Mouse (Mus musculus): ENCODE measurements at regions not wholly inside any gene's neighbourhood (a gene's known extent, or its start where the extent isn't known, plus 50 kb on each side); places are given as distances from the start of the nearest gene placed in this dataset.

DNA sequence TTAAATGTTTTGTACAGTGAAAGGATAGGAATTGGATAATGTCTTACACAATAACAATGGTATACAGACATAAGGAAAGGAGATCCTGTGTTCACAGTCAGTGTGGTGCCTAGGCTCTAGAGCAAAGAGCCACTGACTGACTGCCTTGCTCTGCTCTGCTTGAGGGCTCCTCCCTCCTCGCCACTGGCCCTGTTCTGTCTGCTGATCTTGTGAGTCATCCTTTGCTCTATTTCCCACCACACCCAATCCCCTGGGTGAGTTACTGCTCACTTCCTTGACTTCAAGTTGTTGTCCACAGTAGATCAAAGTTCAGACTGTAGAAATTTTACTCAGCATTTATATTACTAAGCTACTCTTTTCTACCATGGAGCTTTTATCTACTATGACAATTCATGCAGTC lies 117.3 kb downstream of the Tmsb4x start:
- DNase-seq (ENCODE audit: low read depth, low spot score) = no peak

DNA sequence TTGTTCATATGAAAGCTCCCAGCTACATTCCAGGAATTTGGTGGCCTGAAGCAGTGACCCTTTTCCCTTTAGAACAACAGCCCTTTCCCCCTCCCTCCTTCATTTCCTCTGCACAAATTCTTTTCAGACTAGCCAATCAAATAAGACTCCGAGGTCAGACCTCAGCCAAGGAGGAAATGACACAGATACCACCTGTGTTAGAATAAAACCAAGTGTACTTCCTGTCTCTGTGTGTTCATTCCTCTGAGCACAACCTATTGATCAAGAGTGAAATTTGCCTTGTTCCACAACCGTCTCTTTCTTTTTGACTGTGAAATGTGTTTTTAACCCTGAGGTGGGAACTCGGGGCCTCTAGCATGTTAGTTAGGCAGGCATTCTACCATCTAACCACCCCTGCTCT lies 120.2 kb downstream of the Tmsb4x start:
- no peak for DNase-seq (ENCODE audit: low read depth, low spot score)

DNA sequence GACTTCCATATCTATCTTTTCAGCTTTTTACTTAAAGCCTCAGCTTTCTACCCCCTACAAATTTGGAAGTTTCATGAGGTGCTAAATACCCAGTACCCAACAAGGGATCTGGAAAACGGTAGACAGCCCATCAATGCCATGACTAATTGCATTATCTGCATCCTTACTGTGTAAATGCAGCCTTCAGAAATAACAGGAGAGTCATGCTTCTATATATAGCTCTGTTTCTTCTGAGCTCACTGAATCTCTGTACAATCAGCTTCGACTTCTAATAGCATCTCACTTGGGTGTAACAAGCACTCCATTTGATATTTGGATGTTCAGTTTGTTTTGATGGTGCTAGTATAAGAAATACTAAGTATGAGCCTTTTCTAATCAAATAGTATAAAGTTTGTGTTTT lies 120.7 kb downstream of the Tmsb4x start:
- DNase-seq (ENCODE audit: low read depth, low spot score) = no peak

DNA sequence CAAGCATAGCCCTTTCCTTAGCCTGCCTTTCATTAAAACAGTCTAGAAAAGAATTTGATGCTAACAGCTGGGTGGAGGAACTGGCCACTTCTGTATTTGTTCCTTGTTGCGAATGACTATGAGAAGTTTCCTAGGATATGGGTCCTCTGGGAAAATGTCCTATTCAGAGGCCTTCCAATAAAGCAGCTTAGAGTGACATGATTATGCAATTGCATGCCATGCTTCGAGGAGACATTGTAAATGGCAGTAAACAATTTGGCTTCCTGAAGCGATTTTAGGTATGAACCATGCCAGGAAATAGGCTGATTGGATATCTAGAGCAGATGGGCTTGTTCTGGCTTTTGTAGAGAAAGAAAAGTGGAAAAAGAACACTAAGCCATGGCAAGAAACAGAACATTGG lies 128.3 kb downstream of the Tmsb4x start:
- no peak for DNase-seq (ENCODE audit: low read depth, low spot score)

DNA sequence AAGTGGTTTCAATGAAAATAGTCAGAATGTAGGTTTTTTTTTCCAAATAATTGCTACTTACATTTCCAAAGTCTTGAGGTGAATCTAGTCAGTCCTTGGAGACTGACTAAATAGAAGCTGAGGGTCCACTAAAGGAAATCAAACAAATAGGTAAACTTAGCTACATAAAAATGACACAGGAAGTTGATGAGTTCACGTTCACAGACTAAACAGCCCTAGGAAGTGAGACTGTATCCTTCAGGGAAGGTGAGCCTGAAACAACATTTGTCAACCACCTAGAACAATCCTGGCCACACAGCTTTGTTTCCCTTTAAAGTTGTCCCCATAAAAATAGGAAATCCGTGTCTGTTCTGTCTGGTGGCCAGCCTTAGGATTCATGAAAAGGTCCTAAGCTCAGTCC lies 140.0 kb downstream of the Tmsb4x start:
- DNase-seq (ENCODE audit: low read depth, low spot score) = no peak

DNA sequence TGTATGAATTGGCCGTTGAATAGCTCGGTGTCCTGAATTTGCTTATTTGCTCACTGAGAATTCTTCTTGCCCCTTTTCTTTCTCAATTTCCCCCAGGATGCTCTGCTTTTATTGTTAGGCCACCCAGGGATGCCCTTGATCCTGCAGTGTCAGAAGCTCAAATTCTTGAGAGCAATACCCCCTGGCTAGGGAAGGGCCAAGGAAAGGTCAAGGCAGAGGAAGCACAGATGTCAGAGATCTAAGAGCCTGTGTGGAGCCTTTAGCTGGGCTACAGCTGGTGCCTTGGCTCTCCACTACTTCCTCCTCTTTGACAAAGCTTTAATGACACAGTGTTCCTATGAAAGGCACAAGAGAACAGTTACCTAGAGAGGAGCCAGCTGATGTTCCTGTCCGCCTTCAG lies 141.2 kb downstream of the Tmsb4x start:
- no peak for DNase-seq (ENCODE audit: low read depth, low spot score)

DNA sequence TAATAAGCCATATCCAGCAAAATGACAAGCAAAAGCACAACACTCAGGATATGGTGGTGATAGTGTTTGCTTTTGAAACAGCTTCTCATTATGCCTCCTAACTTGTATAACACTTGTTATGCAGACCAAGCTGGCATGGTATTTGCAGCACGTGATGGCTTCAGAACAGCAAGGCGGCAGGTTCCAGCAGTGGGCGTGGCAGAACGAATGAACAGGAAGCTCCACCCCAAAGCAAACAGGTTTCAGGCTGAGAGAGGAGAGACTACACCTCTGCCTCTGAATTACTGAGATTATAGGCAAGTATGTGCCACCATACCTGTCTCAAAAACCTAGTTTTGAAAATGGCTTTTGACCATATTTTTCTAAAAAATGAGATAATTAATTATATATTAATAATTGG lies 145.2 kb downstream of the Tmsb4x start:
- DNase-seq (ENCODE audit: low read depth, low spot score) = no peak

DNA sequence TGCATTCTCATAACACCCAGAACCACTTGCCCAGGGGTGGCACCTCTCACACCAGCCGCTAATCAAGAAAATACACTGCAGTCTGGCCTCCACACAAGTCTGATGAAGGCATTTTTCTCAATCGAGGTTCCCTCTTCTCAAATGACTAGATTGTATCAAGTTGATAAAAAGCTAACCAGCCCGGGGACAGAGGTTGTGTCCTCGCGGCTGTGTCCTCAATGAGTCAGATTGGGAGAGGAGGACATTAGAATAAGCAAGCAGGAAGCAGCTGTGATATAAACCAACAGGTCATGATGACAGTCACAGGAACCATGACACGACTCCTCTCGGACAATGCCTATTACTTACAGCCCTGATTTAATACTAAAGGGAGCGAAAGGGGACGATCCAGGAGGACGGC lies 156.7 kb downstream of the Tmsb4x start:
- no peak for DNase-seq (ENCODE audit: low read depth, low spot score)

DNA sequence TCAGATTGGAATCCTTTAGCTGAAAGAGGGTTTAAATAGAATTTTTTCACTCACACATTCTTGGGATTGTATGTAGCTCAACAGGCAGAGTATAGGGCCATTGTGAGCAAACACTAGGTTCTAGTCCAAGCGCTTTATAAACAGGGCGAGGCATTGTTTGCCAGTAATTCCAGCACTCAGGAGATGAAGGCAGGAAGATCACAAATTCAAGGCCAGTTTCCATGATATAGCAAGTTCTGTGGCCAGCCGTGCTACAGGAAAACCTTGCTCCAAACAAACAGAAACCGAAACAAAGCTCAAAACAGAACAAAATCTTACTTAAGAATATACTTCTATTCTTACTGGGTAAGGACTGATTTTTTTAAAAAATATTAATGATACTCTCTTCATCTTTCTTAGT lies 159.0 kb downstream of the Tmsb4x start:
- no peak for DNase-seq (ENCODE audit: low read depth, low spot score)

DNA sequence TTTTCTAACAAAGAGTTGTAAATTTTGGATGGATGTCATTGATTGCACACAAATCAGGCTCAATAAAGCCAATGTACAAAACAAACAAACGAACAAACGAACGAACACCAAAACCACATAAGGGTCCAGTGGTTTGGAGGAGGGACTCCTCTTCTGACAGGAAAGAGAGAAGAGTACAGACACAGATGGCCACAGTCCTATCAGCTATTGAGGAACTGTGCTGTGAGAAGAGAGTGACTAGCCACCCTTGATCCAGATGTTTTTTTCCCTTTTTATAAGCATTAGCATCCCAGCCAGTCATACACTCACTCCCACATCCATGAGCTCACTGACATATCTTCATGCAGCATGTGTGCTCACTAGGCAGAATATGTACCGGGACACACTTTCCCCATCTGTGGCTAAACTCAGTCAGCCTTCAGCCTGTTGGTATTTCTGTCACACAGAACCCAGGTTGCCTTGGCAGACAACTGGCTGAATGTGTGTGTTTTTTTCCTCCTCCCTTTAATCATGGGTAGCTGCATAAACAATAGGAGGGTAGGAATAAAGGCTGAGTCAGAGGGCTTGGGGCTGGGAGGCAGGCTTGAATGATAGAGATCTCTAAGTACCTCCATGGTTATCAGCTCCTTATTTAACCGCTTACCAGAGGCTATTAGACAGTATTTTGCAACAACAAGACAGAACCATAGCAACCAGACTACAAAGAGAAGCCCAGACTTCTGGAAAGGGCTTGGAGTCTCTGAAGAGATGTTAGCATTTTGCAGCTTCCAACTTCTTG lies 159.7 kb downstream of the Tmsb4x start:
- no peak for DNase-seq (ENCODE audit: low read depth, low spot score)

DNA sequence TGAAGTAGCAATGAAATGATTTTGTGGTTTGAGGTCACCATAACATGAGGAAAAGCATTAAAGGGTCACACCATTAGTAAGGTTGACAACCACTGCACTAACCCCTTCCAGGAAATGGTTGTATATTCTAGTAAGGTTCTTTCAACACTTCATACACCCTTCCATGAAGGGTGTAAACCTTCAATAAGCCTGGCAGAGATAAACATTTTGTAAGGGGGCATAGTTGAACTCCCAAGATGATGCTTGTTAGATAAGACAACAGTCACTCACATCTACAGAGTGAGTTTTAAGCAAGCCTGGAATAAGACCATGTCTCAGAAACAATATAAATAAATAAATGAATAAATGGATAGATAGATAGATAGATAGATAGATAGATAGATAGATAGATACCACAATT lies 171.1 kb downstream of the Tmsb4x start:
- DNase-seq (ENCODE audit: low read depth, low spot score) = no peak

DNA sequence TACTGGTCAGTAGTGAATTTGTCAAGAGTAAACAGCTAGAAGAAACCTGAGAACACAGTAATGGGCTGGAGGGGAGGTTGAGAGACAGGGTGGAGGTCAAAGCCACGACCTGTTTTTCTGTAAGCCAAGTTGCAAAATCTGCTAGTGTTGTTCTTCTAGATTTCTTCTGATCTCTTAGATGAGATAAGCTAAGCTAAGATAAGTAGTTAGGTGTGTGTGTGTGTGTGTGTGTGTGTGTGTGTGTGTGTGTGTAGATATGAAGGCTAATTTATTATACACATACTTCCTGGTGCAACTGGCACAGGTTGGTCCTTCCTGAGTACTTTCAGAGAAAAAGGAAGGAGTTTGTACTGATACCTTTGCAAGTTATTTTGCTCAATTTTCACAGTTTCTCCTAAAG lies 172.8 kb downstream of the Tmsb4x start:
- DNase-seq (ENCODE audit: low read depth, low spot score) = no peak

DNA sequence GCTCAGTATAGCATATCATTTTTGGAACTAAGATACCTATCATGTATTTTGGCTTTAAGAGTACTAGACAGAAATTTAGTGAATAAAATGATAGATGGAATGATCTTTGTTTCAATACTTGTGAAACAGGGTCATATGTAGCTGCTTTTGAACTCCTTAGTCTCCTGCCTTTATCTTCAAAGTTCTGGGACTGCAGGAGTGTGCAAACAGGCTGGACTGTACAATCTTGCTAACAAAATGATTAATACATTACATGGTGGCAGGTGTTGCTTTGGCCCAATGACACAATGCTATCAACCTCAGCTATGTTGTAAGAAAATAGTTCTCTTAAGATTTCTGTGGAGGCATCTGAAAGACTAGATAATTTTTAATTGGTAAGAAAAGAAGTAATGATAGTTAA lies 173.5 kb downstream of the Tmsb4x start:
- no peak for DNase-seq (ENCODE audit: low read depth, low spot score)

DNA sequence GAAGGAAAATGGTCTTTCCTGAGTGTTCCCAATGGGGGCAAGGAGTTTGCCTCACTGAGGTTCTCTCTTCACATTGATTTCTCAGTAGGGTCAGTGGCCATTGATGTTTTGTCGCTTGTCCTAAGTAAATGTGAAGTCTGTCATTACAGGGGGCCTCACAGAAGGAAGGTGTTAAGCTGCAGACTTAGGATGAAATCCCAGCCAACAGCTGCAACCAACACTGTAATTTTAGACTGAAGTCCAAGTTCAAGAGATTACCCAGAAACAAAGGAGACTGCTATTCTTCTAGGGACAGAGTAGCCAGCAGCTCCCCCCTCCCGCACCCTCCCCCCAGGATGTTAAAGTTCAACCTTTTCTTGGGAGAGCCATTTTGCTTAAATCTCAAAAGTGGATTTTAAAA lies 176.0 kb downstream of the Tmsb4x start:
- DNase-seq (ENCODE audit: low read depth, low spot score) = no peak

DNA sequence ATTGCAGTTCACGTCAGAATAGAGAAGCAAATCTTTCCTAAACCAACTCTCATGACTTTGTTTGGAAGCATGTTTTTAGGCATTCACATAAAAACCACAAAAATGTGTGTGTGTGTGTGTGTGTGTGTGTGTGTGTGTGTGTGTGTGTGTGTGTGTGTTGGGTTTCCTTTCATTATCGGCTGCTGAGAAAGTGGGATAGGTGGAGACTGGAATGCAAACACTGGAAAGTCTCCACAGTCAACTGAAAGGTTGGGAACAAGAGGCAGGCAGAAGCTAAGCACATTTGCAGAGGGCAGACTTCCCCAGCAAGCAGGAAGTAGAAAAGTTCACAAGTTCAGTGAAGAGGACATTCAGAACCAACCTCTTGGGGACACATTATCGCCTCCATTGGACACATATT lies 176.5 kb downstream of the Tmsb4x start:
- no peak for DNase-seq (ENCODE audit: low read depth, low spot score)

DNA sequence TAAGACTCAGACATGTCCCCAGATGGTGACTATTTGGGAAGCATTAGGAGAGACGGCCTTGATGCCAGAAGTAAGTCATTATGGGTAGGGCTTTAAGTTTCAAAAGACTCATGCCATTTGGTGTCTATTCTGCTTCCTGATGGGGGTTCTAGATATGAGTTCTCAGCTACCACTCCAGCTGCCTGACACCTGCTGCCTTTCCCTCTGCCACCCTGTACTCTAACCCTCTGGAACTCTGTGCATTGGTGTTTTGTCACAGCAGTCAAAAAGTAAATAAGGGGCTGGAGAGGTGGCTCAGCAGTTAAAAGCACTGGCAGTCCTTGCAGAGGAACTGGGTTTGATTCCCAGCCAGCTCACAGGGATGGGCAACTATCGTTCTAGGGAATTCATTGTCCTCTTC lies 177.6 kb downstream of the Tmsb4x start:
- no peak for DNase-seq (ENCODE audit: low read depth, low spot score)

DNA sequence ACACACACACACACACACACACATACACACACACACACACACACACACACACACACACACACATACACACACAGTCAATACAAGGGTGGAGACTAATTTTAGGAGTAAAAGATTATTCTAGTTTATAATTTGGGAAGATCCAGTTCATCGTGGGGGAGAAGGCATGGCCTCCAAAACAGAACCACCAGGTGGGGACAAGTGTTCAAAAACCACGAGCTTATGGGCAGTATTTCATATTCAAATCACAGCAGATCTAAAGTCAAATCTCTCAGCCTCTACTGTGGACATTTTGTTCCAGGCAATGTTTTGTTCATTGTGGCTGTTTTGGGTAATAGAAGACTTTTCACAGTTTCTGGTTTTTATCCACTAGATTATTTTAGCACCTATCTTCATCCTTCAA lies 193.5 kb downstream of the Tmsb4x start:
- DNase-seq (ENCODE audit: low read depth, low spot score) = no peak

DNA sequence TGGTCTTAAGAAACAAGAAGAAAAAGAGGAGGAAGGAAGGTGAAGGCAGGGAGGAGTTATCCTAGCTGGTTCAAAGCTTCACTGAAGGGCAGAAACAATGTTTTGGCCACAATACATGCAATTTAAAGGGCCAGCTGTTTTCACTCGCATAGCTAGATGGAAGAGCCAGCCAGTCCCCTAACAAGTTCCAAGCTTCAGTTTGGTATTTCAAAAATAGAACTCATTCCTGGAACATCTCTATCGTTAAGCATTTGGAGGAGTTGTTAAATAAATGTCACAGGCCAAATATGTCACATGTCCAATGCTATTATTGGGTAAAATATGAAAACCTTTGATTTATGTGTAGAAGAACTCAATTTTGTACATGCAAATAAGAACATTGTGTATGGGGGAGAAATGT lies 194.8 kb downstream of the Tmsb4x start:
- DNase-seq (ENCODE audit: low read depth, low spot score) = no peak

DNA sequence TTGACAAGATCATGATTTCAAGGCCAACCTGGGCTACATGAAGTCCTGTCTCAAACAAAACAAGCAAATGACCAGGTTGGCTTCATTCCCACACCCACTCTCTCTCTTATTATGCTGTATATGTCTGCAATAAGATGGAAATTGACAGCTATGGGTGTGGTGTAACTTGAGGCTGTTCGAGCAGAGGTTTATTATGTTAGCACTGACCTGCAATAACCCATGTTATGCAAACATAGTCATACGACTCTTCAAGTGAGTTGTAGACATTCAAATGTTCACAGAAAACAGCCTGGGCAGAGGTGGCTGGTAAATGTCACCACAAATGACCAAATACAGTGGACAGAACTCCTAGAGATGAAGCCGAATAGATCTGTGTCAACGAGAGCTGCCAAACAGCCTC lies 196.2 kb downstream of the Tmsb4x start:
- DNase-seq (ENCODE audit: low read depth, low spot score) = no peak

DNA sequence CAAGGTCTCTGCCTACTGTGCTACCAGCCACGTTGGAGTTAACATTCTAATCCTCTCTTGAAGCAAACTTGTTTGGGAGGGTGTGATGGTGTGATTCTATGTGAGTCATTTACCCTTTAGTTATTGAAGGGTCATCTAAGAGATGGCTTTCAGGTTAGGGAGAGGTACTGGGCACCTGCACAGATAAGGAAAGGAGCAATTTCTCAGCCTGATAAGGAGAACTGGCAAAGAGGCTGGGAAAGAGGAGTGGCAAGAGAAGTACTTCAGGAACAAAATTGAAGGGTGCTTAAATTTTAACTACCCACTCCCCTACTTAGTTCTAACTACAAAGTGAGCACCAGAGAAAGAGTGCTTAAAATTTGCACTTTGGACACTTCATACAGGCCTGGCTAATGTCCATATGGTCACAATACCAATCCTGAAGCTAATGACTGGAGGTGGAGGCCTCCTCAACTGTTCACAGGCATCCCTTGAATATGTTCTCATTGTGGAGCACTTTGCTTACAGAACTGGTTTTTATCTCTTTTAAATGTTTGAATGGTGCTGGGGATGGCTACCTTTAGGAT lies 197.1 kb downstream of the Tmsb4x start:
- DNase-seq (ENCODE audit: low read depth, low spot score) = no peak

DNA sequence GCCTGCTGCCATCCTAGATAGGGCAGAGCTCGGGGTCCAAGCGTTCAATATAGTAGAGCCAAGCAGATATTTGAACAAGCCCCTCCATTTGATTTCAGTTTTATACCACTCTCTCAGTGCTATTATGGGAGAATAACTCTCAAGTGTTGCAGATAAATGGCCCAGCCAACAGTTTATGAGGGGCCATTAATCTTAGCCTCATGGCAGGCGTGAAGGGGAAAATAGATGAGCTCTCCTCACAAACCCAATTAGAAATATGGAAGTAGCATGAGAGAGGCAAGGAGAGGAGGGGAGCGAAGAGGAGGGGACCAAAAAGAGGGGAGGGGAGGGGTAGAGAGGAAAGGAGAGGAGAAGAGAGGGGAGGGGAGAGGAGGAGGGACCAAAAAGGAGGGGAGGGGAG lies 213.3 kb downstream of the Tmsb4x start:
- no peak for DNase-seq (ENCODE audit: low read depth, low spot score)

DNA sequence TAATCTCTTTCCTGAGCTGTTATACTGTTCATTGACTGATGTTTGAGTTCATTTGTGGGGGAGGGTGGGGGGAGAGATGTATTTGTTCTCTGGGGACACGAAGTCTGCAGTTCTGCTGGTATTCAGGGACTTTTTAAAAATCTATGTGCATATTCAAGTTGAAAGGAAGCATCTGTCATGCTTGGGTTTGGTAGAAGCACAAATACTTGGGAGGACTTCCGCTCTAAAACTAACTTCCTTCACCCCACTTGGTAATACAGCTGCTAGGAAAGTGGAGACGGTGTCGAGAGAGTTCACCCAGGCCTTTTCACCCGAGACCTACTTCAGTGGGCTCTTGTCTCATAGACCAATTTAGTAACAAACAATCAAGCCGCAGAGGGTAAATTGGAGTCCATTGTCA lies 228.1 kb downstream of the Tmsb4x start:
- DNase-seq (ENCODE audit: low read depth, low spot score) = no peak

DNA sequence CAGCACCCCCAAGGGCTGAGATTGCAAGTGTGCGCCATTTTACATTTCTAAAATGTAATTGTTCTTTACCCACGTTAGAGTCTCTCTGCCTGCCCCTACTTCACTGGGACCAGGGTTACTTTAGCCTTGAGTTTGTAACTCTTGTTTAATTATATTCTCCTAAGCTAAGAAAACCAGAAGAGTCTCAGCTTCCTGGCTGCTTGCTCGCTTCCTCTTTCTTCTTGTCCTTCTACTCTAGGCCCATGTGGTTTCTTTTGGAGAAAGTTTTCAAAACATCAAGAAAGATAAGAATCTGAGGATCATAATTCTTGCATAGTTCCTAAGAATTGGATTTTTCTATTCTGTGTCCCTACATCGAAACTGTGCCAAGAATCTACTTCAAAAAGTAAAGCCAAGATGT lies 228.6 kb downstream of the Tmsb4x start:
- no peak for DNase-seq (ENCODE audit: low read depth, low spot score)

DNA sequence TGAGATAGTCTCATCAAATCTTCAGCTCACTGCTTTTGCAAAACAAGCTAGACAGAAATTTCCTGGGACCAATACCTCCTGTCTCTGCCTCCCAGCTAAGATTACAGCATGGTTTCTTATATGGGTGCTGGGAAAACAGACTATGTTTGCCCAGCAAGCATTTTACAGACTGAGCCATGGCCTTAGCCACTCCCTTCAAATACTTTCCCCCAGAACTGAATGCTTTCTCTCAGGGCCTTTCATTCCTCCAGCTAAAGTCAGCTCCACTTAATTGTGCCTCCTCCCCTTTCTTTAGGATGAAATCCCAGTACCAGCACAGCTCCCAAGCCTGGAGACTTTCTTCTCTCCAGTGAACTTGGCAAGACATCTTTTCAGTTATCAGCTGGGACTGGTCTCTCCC lies 232.1 kb downstream of the Tmsb4x start:
- DNase-seq (ENCODE audit: low read depth, low spot score) = no peak
